Comparison of ENCODE assay signal across 9 mouse cellular contexts in the genomic region with DNA sequence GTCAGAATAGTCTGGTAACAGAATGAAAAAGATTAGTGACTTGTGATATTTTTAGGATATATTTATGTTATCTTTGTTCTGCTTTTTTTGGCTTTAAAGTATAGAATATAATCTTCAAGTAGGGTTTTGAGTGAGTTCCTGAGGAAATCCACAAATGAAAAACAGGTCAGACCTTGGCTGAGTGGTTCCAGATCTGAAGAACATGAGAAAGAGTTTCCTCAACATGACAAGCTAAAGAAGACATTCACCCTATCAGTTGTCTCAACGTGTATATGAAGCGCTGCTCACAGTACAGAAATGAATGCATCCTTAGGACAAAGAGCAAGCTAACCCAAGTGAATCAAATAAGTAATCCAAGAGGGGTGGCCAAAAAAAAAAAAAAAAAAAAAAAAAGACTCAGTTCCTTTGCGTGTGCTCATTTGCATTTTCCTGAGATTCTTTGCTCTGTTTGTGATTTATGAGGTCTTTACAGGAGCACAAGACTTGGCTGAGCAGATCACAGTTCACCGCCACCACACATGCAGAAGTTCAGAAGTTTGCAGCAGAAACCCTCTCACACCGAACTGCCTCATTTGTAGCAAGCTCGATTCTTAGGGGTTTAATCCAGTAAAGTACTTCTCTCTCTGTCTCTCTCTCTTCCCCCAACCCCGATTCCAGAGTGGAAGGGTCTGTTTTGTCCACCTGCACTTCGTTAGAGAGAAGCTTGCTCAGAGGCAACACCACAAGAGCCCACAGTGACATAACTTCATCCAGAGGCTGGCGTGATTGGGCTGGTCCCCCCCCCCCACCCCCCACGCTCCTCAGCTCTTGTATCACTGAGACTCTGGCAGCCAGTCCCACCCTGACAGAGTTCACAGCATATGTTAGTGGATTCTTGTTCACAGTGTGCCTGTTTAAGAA. TPM values are rescaled to one million over a fixed set of nuclear protein-coding genes. Genes with fewer than 3 reads are reported as not detected.
DNase-seq lines count a peak whose midpoint lies in the region; ATAC-seq and TF ChIP-seq lines count a peak whose summit lies in the region.
"Had no signal": no experiment of that assay in that cellular context is flagged by ENCODE, and none has a peak within 500 bp of the region (broad histone marks: within the 10 kb centered on the region; RNA-seq: fewer than 3 reads in every experiment).

A gene (plus strand): TSS at position 172 of the 900 bp plus-strand sequence.

- H3K4me1 ChIP-seq in lung, embryonic 14.5 days (ENCODE audit: insufficient read depth) = 0 out of 2 replicates have a peak, but pooled peaks cover 2% of the 10 kb centered on the region
- peaks cover 4% of the 10 kb centered on the region; the same call in 1 of the 2 replicates for H3K4me1 ChIP-seq in forebrain, embryonic 15.5 days
- H3K4me1 ChIP-seq in midbrain, embryonic 11.5 days (ENCODE audit: control insufficient read depth, insufficient read depth, low read length) = no peaks in the 10 kb centered on the region

- H3K27me3 ChIP-seq in lung, embryonic 14.5 days (ENCODE audit: insufficient read depth, low read length) = no peaks in the 10 kb centered on the region
- no peaks in the 10 kb centered on the region for H3K27me3 ChIP-seq in forebrain, embryonic 15.5 days
- H3K27me3 ChIP-seq in midbrain, embryonic 11.5 days (ENCODE audit: control insufficient read depth, insufficient read depth, low read length) = no peaks in the 10 kb centered on the region

- no peak within 1 kb of the TSS for H3K9ac ChIP-seq in lung, embryonic 14.5 days
- H3K9ac ChIP-seq in forebrain, embryonic 15.5 days (replicated peaks) = no peak within 1 kb of the TSS
- no peak within 1 kb of the TSS for H3K9ac ChIP-seq in midbrain, embryonic 11.5 days (ENCODE audit: low read length)

- peak within 1 kb of the TSS; percentile 68 for H3K27ac ChIP-seq in lung, embryonic 14.5 days (ENCODE audit: low read depth)
- no peak within 1 kb of the TSS; the same call in 1 of the 2 replicates for H3K27ac ChIP-seq in forebrain, embryonic 15.5 days (replicated peaks)
- H3K27ac ChIP-seq in midbrain, embryonic 11.5 days (ENCODE audit: low read depth, low read length) = no peak within 1 kb of the TSS

- TF ChIP-seq CTCF in lung, embryonic 14.5 days (IDR thresholded peaks at IDR 0.05; ENCODE audit: low read depth) = no peak

- peak; percentile 37 for DNase-seq in lung, embryonic 14.5 days
- no peak for DNase-seq in lung, postnatal 36 days
- DNase-seq in heart, postnatal 4 days = peak; percentile 36
- no peak for DNase-seq in midbrain, embryonic 11.5 days (ENCODE audit: low spot score, missing footprints)
- DNase-seq in T-cell, adult 2 months (ENCODE audit: low spot score) = no peak

- WGBS in lung, embryonic 14.5 days = 36% methylated on average over 10 of the region's 10 CpGs
- 50% methylated on average over 10 of the region's 10 CpGs for WGBS in forebrain, embryonic 15.5 days
- WGBS in midbrain, embryonic 11.5 days = 64% methylated on average over 10 of the region's 10 CpGs

- no peaks in the 10 kb centered on the region for H3K9me3 ChIP-seq in lung, embryonic 14.5 days (ENCODE audit: low read depth, low read length)
- no peaks in the 10 kb centered on the region for H3K9me3 ChIP-seq in forebrain, embryonic 15.5 days
- H3K9me3 ChIP-seq in midbrain, embryonic 11.5 days (ENCODE audit: control insufficient read depth, low read length) = no peaks in the 10 kb centered on the region

- H3K4me2 ChIP-seq in lung, embryonic 14.5 days = peak within 1 kb of the TSS; percentile 35
- no peak within 1 kb of the TSS for H3K4me2 ChIP-seq in forebrain, embryonic 15.5 days (replicated peaks)
- H3K4me2 ChIP-seq in midbrain, embryonic 11.5 days = no peak within 1 kb of the TSS

- peak; percentile 62; the same call in 1 of the 2 replicates for ATAC-seq in lung, embryonic 14.5 days (ENCODE audit: insufficient read depth)
- peak; percentile 64; the same call in 1 of the 2 replicates for ATAC-seq in forebrain, embryonic 15.5 days (replicated peaks)
- ATAC-seq in midbrain, embryonic 11.5 days (ENCODE audit: low FRiP score) = no peak
- no peak for ATAC-seq in activated CD4-positive, CD25-positive, alpha-beta regulatory T cell, adult 4 months
- no peak for ATAC-seq in megakaryocyte progenitor cell, adult 5-6 weeks (replicated peaks; ENCODE audit: poor library complexity)

- H3K36me3 ChIP-seq in lung, embryonic 14.5 days (ENCODE audit: insufficient read depth) = no peaks in the 10 kb centered on the region
- H3K36me3 ChIP-seq in forebrain, embryonic 15.5 days = no peaks in the 10 kb centered on the region
- H3K36me3 ChIP-seq in midbrain, embryonic 11.5 days (ENCODE audit: control insufficient read depth, insufficient read depth, low read length) = no peaks in the 10 kb centered on the region

- no peak within 1 kb of the TSS for H3K4me3 ChIP-seq in lung, embryonic 14.5 days (ENCODE audit: low read depth, low read length)
- no peak within 1 kb of the TSS for H3K4me3 ChIP-seq in forebrain, embryonic 15.5 days
- no peak within 1 kb of the TSS for H3K4me3 ChIP-seq in midbrain, embryonic 11.5 days (ENCODE audit: low read depth, low read length)

RNA-seq across cellular contexts. Expression of the gene that starts here (rescaled TPM):
- polyA plus RNA-seq in lung, embryonic 14.5 days (2014; fragmentation: Nextera tagmentation; extraction: Ambion mirVana) = 41.8 and 50.1 TPM in 2 replicates
- 12.7 and 14.8 TPM in 2 replicates for polyA plus RNA-seq in forebrain, embryonic 15.5 days (2015; fragmentation: Nextera tagmentation; extraction: Ambion mirVana)
- 10 to 100 TPM; 90.0 to 96.5 TPM for total RNA-seq in heart, postnatal 4 days (2021)
- 131 and 148 TPM in 2 replicates for polyA plus RNA-seq in midbrain, embryonic 11.5 days (2014; fragmentation: Nextera tagmentation; extraction: Ambion mirVana)
- polyA plus RNA-seq in activated CD4-positive, CD25-positive, alpha-beta regulatory T cell, adult 4 months (2017; shearing (Covaris generic)) = not detected
- 0.54 TPM in 1 of 2 replicates, not detected in the other for total RNA-seq in megakaryocyte progenitor cell, adult 5-6 weeks (2015)
- total RNA-seq in megakaryocyte progenitor cell, adult 5-6 weeks (2017) = not detected in 2 replicates
- total RNA-seq: ES-E14 had no signal

Comparison
In these comparisons a context has a peak if more than half of its experiments do, and no peak if none do; other contexts are left out.
1. RNA of the gene that starts here (total RNA-seq): 90.0 to 96.5 TPM in heart, postnatal 4 days; 0.54 TPM in megakaryocyte progenitor cell, adult 5-6 weeks; every median in the first group is over 10 times any median in the second.
2. RNA of the gene that starts here (polyA plus RNA-seq): 131 to 148 TPM in midbrain, embryonic 11.5 days, 41.8 to 50.1 TPM in lung, embryonic 14.5 days and 12.7 to 14.8 TPM in forebrain, embryonic 15.5 days; not detected in activated CD4-positive, CD25-positive, alpha-beta regulatory T cell, adult 4 months; every median in the first group is over 10 times any median in the second.
3. DNase-seq: peak in lung, embryonic 14.5 days (single experiment) and heart, postnatal 4 days (single experiment); none in lung, postnatal 36 days (single experiment), midbrain, embryonic 11.5 days (single experiment) and T-cell, adult 2 months (single experiment).
4. ATAC-seq: peak in lung, embryonic 14.5 days (single experiment) and forebrain, embryonic 15.5 days (single experiment); none in midbrain, embryonic 11.5 days (single experiment), activated CD4-positive, CD25-positive, alpha-beta regulatory T cell, adult 4 months (single experiment) and megakaryocyte progenitor cell, adult 5-6 weeks (single experiment).